Mouse (Mus musculus) lung, embryonic 15.5 days (tissue): ENCODE measurements at regions not wholly inside any gene's neighbourhood (a gene's known extent, or its start where the extent isn't known, plus 50 kb on each side); places are given as distances from the start of the nearest gene placed in this dataset.

ENCODE experiments used
- ATAC-seq: fragments of 200-750 bp; cut with Nextera tagmentation; 2 replicates; pipeline ENCODE4 v1.8.0; 2017; ENCODE audit warnings: moderate number of reproducible peaks, borderline replicate concordance; ENCODE audit not compliant: low FRiP score, low TSS enrichment; ENCODE audit errors: extremely low read depth
- H3K27ac ChIP-seq: fragments of 300-500 bp; sonication (generic); 2 replicates; pipeline ENCODE4 v1.5.1; 2015; ENCODE audit warnings: moderate library complexity, mild to moderate bottlenecking, inconsistent platforms
- H3K27me3 ChIP-seq: fragments of 300-500 bp; sonication (generic); 2 replicates; pipeline ENCODE4 v1.6.1; 2015; ENCODE audit warnings: inconsistent platforms
- H3K36me3 ChIP-seq: fragments of 300-500 bp; sonication (generic); 2 replicates; pipeline ENCODE4 v1.6.1; 2015; ENCODE audit warnings: inconsistent platforms
- H3K4me1 ChIP-seq: fragments of 300-500 bp; sonication (generic); 2 replicates; pipeline ENCODE4 v1.6.1; 2015; ENCODE audit warnings: inconsistent platforms
- H3K4me2 ChIP-seq: fragments of 300-500 bp; sonication (generic); 2 replicates; pipeline ENCODE4 v1.6.1; 2015; ENCODE audit warnings: inconsistent platforms, mild to moderate bottlenecking, moderate library complexity
- H3K4me3 ChIP-seq: fragments of 300-500 bp; sonication (generic); 2 replicates; pipeline ENCODE4 v1.5.1; 2015; ENCODE audit warnings: mild to moderate bottlenecking, inconsistent platforms
- H3K9ac ChIP-seq: fragments of 300-500 bp; sonication (generic); 2 replicates; pipeline ENCODE4 v1.6.1; 2015; ENCODE audit warnings: inconsistent platforms
- H3K9me3 ChIP-seq: fragments of 300-500 bp; sonication (generic); 2 replicates; pipeline ENCODE4 v1.6.1; 2016; ENCODE audit warnings: inconsistent platforms
- WGBS: fragments of 180-500 bp; shearing (Covaris S2); methylation state at CpG from one replicate; pipeline ENCODE4 v1.1.7; 2015; 5-methylcytosine and 5-hydroxymethylcytosine counted together

DNA sequence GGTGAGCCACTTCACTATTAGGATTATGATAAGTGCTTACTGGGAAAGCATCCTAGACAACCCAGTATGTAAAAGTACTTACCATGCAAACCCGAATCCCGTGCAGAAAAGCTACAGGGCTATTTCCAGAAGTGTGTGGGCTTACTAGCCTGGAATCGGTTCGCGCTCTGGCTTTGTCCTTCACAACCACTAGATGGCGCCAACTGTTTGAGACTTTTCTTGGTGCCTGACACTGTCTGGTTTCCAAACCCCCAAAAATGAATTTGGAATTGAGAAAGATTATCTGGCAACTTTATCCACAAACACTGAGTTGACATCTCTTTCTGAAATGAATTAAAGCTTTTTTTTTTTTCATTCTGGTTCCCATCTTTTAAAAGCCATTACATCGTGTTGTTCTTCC, 218.2 kb downstream of the Pax3 start:
- no peak for ATAC-seq

GRCm38 (mm10) chr1:77975941-77976340, 221.0 kb downstream of the Pax3 start:
- no peaks in the 10 kb centered on the region for H3K9me3 ChIP-seq
- no peak overlapping the region for H3K4me2 ChIP-seq
- H3K4me1 ChIP-seq, result no peaks in the 10 kb centered on the region
- no peak overlapping the region for H3K4me3 ChIP-seq
- WGBS, result 91% methylated on average over 18 of the region's 18 CpGs
- no peaks in the 10 kb centered on the region for H3K36me3 ChIP-seq
- no peak overlapping the region for H3K9ac ChIP-seq
- no peak for ATAC-seq
- peaks cover 39% of the 10 kb centered on the region; the same call in 1 of the 2 replicates for H3K27me3 ChIP-seq
- H3K27ac ChIP-seq, result no peak overlapping the region

More for the DNA sequence above, 218.2 kb downstream of the Pax3 start:
- no peaks in the 10 kb centered on the region for H3K9me3 ChIP-seq
- H3K27ac ChIP-seq, result no peak overlapping the region
- WGBS, result 8% methylated on average over 7 of the region's 7 CpGs
- peaks cover 25% of the 10 kb centered on the region; the same call in 1 of the 2 replicates for H3K27me3 ChIP-seq
- H3K4me2 ChIP-seq, result no peak overlapping the region
- H3K36me3 ChIP-seq, result no peaks in the 10 kb centered on the region
- peaks cover 12% of the 10 kb centered on the region; the same call in 1 of the 2 replicates for H3K4me1 ChIP-seq
- H3K4me3 ChIP-seq, result no peak overlapping the region
- H3K9ac ChIP-seq, result no peak overlapping the region

- H3K4me1 ChIP-seq, result no peaks in the 10 kb centered on the region
- H3K27ac ChIP-seq, result no peak overlapping the region
- H3K4me3 ChIP-seq, result no peak overlapping the region
- WGBS, result 11% methylated on average over 9 of the region's 9 CpGs
- H3K9me3 ChIP-seq, result no peaks in the 10 kb centered on the region
- H3K27me3 ChIP-seq, result peaks cover 28% of the 10 kb centered on the region; the same call in 1 of the 2 replicates
- no peak overlapping the region for H3K4me2 ChIP-seq
- no peak for ATAC-seq
- H3K36me3 ChIP-seq, result no peaks in the 10 kb centered on the region
- no peak overlapping the region for H3K9ac ChIP-seq
Measured at GRCm38 (mm10) chr1:77972301-77972717, 224.6 kb downstream of the Pax3 start.

DNA sequence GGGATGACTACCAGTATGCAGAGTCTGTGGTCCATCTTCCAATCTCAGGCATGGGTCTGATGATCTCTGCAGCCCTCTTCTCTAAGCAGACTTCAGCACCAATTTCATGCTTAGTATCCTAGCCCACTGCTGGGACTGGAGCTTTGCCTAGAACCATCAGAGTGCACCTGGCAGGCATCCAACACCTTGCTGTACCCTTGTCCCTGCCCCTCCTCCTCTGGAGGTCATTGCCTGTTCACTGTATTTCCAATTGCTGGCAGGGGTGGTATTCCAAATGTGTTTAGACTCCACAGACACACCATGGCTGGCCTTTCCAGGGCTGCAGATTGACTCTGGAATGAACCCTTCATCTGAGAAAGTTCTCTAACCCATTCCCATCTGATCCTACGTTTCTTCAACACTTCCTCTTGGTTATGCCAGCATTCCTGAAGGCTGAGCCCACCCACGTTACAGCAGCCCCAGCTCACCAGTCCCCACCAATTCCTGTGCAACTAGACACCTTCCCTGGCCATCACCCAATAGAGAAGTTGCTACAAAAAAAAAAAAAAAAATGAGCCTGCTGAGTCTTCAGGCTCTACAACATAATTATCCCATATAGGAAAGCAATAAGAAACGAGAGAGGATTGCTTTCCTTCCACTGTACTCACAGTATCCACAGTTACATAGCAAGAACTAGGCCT, 232.1 kb downstream of the Pax3 start:
- no peaks in the 10 kb centered on the region for H3K36me3 ChIP-seq
- H3K9ac ChIP-seq, result no peak overlapping the region
- no peak overlapping the region for H3K4me2 ChIP-seq
- H3K4me3 ChIP-seq, result no peak overlapping the region
- WGBS, result 21% methylated on average over 3 of the region's 3 CpGs
- ATAC-seq, result no peak
- no peaks in the 10 kb centered on the region for H3K27me3 ChIP-seq
- H3K4me1 ChIP-seq, result no peaks in the 10 kb centered on the region
- no peaks in the 10 kb centered on the region for H3K9me3 ChIP-seq
- H3K27ac ChIP-seq, result no peak overlapping the region

DNA sequence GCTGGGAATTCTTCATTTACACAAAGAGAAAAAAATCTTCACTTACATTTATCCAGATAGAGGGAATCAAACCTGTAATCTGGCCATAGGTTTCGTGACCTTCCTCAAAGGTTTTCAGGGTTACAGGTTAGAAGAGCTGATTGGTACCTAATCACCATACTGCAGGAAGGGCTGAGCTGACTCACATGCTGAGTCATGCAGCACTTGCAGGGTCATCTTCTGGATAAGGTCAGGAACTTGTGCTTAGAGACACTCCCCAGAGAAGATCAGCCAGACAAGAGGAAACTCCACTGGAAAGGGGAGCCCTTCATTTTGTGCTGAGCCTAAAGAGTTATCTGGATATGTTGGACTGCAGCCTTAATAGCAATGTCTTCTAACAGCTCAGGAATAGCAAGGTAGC, 237.6 kb downstream of the Pax3 start:
- no peak for ATAC-seq
- H3K27me3 ChIP-seq, result no peaks in the 10 kb centered on the region
- WGBS, result 74% methylated on average over 1 of the region's 1 CpGs

DNA sequence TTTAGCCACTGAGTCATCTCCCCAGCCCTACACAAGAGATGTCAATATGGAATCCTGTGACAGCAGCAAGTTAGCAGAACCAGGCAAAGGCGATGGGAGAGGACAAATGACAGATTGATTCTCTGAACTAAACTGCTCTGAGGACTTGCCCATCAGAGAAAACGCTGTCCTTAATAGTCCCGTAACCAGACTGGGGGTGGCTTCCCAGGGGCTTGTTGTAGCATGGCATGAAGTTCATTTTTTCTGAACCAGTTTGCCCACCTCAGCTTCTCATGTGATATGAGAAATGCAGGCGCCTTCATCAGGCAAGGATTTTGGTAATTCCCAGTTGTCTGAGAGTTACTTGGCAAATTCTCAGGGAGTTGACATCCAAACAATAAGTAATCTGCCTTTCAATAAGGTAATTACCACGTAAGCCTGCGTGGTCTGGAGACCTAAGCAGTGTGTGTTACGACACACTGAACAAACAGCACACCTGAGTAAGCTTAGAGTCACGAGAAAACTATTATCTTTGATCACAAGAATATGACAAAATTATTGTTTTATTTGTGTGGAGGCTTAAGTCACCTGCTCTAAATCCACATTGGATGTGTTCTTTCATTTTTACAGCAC, 239.7 kb downstream of the Pax3 start:
- Histone ChIP-seq H3K4me1 (no peaks in the 10 kb centered on the region), H3K9ac (no peak overlapping the region), H3K9me3 (no peaks in the 10 kb centered on the region), H3K4me2 (no peak overlapping the region), H3K27me3 (no peaks in the 10 kb centered on the region), H3K4me3 (no peak overlapping the region), H3K36me3 (no peaks in the 10 kb centered on the region), H3K27ac (no peak overlapping the region)
- no peak for ATAC-seq
- 76% methylated on average over 8 of the region's 8 CpGs for WGBS

More for the DNA sequence above, 237.6 kb downstream of the Pax3 start:
- Histone ChIP-seq H3K36me3 (no peaks in the 10 kb centered on the region), H3K4me3 (no peak overlapping the region), H3K4me2 (no peak overlapping the region), H3K9ac (no peak overlapping the region), H3K9me3 (no peaks in the 10 kb centered on the region), H3K27ac (no peak overlapping the region), H3K4me1 (no peaks in the 10 kb centered on the region)

- no peaks in the 10 kb centered on the region for H3K4me1 ChIP-seq
- no peak for ATAC-seq
- no peaks in the 10 kb centered on the region for H3K36me3 ChIP-seq
- H3K27me3 ChIP-seq, result peaks cover 13% of the 10 kb centered on the region
- no peak overlapping the region for H3K27ac ChIP-seq
- H3K4me2 ChIP-seq, result no peak overlapping the region
- no peak overlapping the region for H3K9ac ChIP-seq
- no peak overlapping the region for H3K4me3 ChIP-seq
- no peaks in the 10 kb centered on the region for H3K9me3 ChIP-seq
- WGBS, result 72% methylated on average over 2 of the region's 2 CpGs
Measured at GRCm38 (mm10) chr1:77947894-77948293, 249.0 kb downstream of the Pax3 start.

DNA sequence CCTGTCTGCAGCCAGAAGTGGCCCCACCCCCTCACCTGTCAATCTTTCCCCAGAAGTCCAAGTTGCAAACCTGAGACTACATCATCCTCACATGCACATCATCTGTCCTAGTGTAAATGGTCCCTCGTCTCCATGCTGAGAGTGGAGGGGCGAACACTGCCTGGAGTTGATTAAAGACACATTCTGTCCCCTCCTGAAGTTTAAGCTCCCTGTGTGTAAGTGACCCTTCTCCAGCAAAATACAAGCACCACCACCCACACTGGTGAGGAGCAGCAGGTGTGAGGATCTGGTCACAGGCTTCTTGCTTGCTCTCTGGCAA, 252.6 kb downstream of the Pax3 start:
- Histone ChIP-seq H3K36me3 (no peaks in the 10 kb centered on the region), H3K9ac (no peak overlapping the region), H3K4me2 (no peak overlapping the region), H3K27ac (no peak overlapping the region), H3K4me1 (no peaks in the 10 kb centered on the region), H3K9me3 (no peaks in the 10 kb centered on the region), H3K27me3 (peaks cover 7% of the 10 kb centered on the region), H3K4me3 (no peak overlapping the region)
- no peak for ATAC-seq
- 66% methylated on average over 2 of the region's 2 CpGs for WGBS

DNA sequence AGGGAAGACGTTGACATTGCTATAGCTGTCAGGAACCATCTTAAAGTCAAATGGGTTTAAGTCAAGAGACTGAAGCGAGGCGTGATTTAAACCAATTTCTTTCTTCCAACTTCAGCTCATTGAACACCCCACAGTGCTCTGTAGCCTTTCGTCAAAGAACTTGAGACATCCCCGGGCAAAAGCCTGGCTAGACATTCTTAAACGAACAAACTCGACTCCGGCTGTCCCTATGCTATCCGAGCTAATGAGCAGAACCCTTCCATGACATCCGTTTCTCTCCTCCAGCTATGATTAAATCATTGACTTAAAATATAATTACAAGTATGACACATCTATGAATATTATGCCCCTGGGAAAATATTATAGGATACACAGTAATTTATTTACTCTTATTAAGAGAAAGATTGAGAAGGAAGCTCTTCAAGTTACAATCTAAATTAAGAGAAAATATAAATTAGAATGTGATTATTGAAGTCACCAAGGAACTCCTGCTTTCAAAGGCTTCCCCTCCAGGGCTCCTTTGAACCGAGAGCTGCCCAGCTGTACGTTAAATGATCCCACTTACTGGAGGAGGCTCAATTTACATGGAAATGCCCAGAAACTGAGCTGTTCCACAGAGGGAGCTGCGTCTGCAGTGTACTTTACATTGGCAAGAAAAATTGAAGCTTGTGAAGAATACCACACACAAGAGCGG, 253.2 kb downstream of the Pax3 start:
- WGBS, result 68% methylated on average over 14 of the region's 14 CpGs

GRCm38 (mm10) chr1:77943101-77943500, 253.8 kb downstream of the Pax3 start:
- Histone ChIP-seq H3K27me3 (peaks cover 7% of the 10 kb centered on the region), H3K4me1 (no peaks in the 10 kb centered on the region), H3K36me3 (no peaks in the 10 kb centered on the region), H3K4me3 (no peak overlapping the region), H3K4me2 (no peak overlapping the region), H3K27ac (no peak overlapping the region), H3K9ac (no peak overlapping the region), H3K9me3 (no peaks in the 10 kb centered on the region)
- under 1% methylated on average over 5 of the region's 5 CpGs for WGBS
- ATAC-seq, result no peak

More for the DNA sequence above, 253.2 kb downstream of the Pax3 start:
- Histone ChIP-seq H3K36me3 (no peaks in the 10 kb centered on the region), H3K9ac (no peak overlapping the region), H3K4me3 (no peak overlapping the region), H3K9me3 (no peaks in the 10 kb centered on the region), H3K27ac (no peak overlapping the region), H3K27me3 (peaks cover 7% of the 10 kb centered on the region), H3K4me1 (no peaks in the 10 kb centered on the region), H3K4me2 (no peak overlapping the region)
- no peak for ATAC-seq

DNA sequence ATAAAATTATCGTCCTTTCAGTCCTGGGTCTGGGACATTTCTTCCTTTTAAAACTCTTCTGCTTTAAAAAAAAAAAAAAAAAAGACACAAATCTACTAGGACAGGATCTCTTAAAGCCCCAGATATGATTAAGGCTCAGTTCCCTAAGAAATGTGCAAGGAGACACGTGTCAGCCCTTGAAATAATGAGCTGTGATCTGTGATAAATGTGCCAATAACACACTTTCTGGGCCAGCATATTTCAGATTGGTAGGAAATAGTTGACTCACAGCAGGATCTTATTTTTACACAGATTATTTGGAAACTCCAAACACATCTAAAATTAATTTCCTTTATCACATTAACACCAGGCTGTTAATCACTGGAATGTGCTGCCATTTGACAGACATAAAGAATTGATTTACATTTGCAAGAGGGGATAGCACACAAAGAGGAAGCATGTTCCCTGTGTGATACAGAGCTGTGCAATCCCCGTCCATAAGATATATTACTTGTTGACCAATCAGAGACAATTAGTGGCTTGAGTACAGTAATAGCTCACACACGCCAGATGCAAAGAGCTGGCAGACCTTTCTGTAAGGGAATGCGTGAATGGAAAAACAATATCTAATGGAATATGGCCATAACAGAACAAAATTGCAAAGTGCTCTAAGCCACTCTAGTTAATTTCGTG, 263.7 kb downstream of the Pax3 start:
- no peak overlapping the region for H3K27ac ChIP-seq
- 27% methylated on average over 6 of the region's 6 CpGs for WGBS
- no peaks in the 10 kb centered on the region for H3K4me1 ChIP-seq
- no peak overlapping the region for H3K9ac ChIP-seq
- peak; percentile 84; the same call in 1 of the 2 replicates for ATAC-seq
- no peak overlapping the region for H3K4me2 ChIP-seq
- no peaks in the 10 kb centered on the region for H3K9me3 ChIP-seq
- H3K36me3 ChIP-seq, result no peaks in the 10 kb centered on the region
- H3K27me3 ChIP-seq, result peaks cover 24% of the 10 kb centered on the region
- no peak overlapping the region for H3K4me3 ChIP-seq

- peaks cover 24% of the 10 kb centered on the region for H3K27me3 ChIP-seq
- H3K4me2 ChIP-seq, result no peak overlapping the region
- no peak overlapping the region for H3K9ac ChIP-seq
- WGBS, result 52% methylated on average over 5 of the region's 5 CpGs
- no peaks in the 10 kb centered on the region for H3K4me1 ChIP-seq
- H3K27ac ChIP-seq, result no peak overlapping the region
- no peak for ATAC-seq
- no peaks in the 10 kb centered on the region for H3K36me3 ChIP-seq
- H3K9me3 ChIP-seq, result no peaks in the 10 kb centered on the region
- H3K4me3 ChIP-seq, result no peak overlapping the region
Measured at GRCm38 (mm10) chr1:77932226-77932625, 264.7 kb downstream of the Pax3 start.
